Mouse (Mus musculus) E14TG2a.4 (cell line): Measurements from ENCODE around the gene Acbd3.

ENCODE experiments used
- CTCF ChIP-seq: conservative IDR thresholded peaks from 2 replicates; pipeline ENCODE4 v1.5.1; 2014; ENCODE audit warnings: low read length
- NANOG ChIP-seq: IDR thresholded peaks from 2 replicates; pipeline ENCODE4 v1.6.1; 2014; ENCODE audit warnings: borderline replicate concordance, low read length, mixed read lengths
- POU5F1 ChIP-seq: IDR thresholded peaks from 2 replicates; pipeline ENCODE4 v1.6.1; 2014; ENCODE audit warnings: low read length, borderline replicate concordance

GRCm38 (mm10) chr1:180762679-180763078, 36.8 kb downstream of the Acbd3 start:
- no peak for TF ChIP-seq CTCF
- TF ChIP-seq POU5F1 = no peak
- TF ChIP-seq NANOG = no peak
